Mouse (Mus musculus) regulatory T cell (primary cell): Measurements from ENCODE around the gene Samd5.

Experiments used
- in situ Hi-C: fragments of 300-600 bp; cut with MboI, MseI; formaldehyde crosslinking; loops from one replicate; pipeline ENCODE4 v1.15.1; 2025; ENCODE audit warnings: high pct_unique_total_duplicates

Samd5 gene

DNA sequence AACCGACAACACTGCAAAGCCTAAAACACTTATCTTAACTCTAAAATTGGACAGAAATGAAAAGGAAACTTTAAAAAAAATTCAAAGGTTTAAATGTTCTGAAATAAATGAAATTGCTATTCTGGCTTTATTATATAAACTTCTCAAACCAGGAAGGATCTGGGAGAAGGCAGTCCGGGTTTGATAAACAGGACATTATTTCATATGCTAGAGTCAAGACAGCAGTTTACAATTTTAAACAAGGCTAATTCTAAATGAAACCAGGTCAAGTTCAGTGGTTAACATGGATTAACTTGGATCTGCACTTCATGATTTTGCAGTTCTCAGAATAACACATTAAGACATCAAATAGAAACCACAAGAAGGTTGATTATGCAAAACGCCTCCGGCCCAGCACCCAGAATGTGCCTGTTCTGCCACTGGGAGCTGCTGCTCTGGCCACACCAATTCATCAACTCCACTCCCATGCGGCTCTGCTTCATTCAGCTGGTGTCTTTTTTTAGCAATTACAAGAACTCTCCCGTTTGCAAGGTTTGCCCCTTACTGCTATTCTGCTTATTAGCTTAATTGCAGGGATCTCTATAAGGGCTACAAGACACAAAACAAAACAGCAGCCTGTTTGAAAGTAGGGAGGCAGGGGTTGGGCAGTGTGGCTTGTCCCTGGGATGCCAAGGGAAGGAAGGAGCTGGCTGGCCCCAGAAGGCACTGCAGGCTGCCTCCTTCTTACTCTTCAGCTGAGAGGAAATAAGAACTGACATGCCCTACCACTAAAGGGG lies 24.8 kb downstream of the Samd5 start:
- in situ Hi-C loops, result no loop called here

DNA sequence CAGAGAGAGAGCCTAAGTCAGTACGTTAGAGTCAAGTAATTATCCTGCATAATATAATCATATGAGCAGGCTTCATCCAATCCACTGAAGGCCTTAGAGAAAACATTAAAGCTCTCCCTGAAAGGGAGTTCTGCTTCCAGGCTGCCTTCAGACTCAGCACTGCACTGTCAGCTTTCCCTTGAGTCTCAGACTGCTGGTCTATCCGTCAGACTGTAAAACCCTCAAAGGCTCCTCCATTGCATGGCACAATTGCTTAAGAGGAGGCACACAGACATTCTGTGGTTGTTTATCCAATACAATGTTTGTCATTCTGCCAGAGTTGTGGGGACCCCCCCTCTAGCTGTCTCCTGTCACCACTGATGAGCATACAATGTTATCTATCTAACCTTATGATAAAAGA lies 26.5 kb downstream of the Samd5 start:
- in situ Hi-C loops, result no loop called here

DNA sequence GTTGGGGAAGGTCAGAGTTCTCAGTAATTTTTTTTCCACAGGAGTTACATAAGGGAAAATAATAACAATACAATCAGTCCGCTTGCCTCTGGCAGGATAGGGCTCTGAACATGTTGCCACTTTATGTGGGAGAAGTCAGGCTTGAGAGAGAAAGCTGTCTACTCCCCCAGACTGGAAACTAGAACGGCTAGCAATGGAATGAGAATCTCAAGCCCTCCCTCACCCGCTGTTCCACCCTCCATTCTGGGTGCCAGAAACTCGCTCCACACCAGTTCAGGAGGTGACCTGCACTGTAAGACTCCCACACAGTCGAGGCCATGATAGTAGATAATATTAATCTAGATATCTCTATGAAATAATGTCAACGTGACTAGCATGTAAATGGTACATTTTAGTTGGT lies 27.3 kb downstream of the Samd5 start:
- in situ Hi-C loops, result no loop called here

DNA sequence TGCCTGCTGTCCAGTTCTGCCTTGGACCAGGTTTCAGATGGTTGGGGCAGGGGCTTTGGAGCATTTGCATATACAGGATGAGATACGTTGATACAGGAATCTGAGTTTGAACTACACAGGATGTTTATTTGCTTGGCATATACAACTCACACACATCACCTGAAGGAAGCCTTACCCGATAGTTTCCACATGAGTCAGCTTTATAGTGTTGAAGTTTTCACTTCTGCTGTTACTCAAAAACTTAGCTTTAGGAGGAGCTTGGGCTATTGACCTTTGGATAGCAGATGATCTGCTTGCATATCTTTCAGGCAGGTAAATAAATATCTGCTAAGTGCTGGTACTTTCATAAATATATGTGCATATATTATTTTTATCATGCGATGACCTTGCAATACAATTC lies 28.6 kb downstream of the Samd5 start:
- in situ Hi-C loops, result no loop called here

DNA sequence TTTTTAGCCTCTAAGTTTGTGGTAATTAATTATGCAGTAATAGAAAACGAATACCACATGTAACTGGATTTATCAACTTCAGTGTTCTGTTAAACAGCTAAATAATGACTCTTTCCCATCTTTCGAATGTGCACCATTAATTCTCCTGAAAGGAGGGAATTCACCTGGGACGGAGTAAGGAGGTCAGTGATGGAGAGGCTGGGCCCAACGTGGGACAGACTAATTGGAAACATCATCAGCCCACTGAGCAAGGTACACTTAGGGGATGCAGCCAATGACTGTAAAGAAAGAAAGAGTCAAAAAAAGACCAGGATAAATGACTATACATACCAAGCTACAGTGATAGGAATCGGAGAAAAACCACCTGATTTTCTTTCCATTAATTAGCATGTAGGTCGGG lies 31.5 kb downstream of the Samd5 start:
- in situ Hi-C loops, result no loop called here

DNA sequence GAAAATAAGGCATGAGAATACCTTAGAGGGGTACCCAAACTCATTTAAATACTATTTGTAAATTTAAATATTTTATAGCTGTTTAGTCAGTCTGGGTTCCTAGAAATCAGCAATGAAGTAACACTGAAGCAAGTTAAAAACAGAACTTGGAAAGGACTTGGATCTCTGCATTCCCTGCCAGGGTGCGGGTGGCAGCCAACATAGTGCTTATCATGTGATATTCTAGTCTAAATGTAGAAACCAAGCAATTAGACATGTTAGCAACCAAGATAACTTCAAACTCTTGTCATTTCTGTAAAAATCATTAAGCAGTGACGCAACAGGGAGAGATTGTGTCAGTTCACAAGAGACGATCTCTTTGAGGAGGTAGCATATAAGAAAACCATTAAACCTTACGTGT lies 32.9 kb downstream of the Samd5 start:
- in situ Hi-C loops, result no loop called here

DNA sequence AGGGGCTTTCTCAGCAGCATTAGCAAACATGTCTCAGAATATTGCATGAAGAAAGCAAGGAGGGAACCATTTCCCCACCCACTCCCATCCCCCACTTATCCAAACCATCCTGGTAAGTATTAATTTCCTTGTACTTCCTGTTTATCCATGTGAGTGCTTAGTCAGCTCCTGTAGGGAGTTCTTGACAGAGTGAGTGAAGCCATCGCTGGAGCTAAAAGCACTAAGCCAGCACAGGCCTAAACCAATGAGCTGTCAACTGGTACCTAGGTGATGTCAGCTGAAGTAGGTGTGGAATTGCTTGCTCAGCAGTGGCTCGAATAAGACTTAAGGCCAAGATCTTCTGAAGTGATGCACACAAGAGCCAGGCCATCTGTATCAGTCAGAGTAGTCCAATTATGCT lies 34.3 kb downstream of the Samd5 start:
- in situ Hi-C loops, result no loop called here

DNA sequence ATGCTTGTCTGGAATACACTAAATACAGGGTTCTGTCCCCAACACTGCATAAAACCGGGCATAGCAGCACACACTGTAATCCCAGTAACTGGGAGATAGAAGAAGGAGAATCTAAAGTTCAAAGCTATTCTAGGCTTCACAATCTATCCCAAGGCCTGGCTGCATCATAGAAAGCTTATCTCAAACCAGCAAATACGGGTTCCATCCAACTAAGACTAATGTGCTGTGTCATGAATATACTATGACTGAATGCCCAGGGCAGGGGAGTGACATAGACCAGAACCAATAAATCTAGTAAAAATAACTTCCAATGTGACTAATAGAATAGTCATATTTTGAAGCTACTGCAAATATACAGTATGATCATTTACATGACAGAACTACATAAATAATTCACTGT lies 35.0 kb downstream of the Samd5 start:
- in situ Hi-C loops, result no loop called here

DNA sequence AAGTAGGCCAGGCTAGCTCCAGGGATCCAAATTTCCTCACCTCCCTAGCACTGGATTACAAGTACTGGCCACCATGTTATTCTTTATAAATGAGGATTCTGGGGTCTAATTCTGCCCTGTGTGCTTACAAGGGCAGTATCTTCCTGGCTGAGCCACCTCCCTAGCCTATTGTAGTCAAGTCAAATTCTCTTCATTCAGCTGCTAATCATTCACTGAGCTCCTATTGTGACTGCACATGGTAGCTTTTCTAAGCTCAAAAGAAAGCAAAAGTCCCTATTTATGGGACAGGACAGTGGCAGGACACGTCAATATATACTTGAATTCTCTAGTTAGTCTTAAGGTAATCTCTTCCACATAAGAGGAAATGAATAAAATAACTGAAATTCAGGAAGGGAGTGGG lies 49.7 kb downstream of the Samd5 start:
- in situ Hi-C loops, result no loop called here

DNA sequence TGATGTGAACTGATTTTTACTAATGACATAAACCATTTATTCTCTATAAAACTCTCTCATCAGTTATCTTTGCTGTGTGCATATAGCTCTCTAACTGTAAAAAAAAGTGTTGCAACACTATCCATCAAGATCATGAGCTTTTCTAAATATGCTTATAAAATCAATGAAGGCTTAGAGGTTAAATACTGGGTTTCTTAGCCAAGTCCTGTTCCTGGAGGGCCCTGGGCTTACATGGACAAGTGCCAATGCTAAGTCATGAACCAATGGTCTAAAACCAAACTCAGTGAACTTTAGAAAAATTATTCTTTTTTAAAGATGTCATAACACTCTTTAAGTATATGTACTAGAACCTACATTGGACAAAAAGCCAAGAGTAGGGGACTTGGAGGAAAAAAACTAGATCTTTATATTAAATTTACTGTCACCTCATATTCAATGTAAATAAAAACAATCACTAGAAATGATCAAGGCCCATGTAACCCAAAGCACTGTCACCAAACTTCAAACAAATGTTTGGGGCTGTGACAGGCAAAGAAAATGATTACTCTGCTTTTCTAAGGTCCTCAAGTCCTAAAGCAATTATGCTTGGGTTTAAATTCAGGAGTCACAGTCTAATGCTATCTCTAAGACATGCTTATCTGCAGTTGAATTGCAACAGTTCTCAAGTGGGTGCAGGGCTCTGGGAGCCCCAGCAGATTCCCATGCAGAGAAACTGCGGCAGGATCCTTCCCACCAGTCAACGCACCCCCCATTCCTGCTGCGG lies 52.9 kb downstream of the Samd5 start:
- in situ Hi-C loops, result no loop called here

DNA sequence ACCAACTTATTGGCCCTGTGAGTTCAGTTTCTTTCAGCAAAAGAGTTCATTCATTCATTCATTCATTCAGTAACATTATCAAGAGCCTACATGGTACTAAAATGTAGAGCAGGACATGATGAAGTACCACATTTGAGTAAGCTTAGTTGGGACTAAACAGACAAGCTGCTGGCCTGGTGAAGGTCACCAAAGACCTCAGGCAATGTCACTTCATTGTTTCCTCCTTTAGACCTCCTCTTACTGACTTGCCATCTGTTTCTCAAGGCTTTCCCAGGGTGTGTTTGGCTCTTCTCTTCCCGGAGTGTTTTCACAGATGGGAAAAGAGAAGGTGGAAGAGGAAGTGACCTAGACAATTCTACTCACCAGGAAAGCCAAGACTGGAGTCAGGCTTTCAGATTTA lies 54.0 kb downstream of the Samd5 start:
- in situ Hi-C loops, result no loop called here

DNA sequence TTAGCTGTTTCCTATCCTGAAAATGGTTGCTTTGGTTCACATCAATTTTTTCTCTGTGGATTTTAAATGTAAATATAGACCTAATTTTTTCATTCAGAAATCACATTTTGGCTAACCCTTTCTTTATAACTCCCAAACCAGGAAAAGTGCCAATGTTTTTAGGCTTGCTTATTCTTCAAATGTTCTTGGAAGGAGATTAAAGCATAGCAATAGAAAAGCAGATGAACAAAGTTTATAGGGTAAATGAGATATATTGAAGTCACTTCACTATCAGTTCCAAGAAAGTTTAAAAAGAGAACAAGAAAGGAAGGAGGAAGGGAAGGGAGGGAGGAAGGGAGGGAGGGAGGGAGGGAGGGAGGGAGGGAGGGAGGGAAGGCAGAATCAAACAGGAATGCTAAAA lies 60.0 kb downstream of the Samd5 start:
- in situ Hi-C loops, result no loop called here

DNA sequence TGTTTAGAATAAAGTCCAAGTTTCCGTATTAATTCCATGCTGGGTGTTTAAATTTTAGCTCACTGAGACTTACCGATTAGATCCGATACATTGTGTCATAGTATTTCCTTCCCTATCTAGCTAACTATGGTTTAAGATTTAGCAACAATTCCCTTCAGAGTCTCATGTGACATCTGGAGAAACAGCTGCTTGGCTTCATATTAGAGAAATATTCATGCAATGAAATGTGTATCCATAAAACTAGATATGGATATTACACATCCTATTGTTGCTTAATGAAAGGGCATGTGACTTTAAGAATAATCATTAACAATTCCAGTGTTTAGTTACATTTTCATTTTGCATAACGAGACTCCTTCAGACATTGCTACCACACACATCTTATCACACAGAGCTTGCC lies 66.2 kb downstream of the Samd5 start:
- in situ Hi-C loops, result no loop called here

DNA sequence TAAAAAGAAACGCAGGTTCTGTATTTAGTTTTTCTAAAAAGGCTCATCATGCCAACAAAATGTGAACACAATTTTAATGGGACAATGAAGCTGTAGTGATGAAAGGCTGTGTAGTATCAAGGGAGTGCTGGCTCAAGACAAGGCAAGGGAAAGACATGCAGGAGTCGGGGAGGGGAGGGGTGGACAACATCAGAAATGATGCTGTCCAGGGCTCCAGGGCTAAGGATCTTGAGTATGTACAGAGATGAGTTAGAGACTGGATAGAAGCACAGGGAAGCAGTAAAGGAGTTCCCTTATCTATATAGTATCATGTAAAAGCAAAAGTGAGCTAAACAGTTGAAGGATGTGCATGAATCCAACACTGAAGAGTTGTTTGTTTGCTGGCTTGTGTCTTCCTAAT lies 67.9 kb downstream of the Samd5 start:
- in situ Hi-C loops, result no loop called here

DNA sequence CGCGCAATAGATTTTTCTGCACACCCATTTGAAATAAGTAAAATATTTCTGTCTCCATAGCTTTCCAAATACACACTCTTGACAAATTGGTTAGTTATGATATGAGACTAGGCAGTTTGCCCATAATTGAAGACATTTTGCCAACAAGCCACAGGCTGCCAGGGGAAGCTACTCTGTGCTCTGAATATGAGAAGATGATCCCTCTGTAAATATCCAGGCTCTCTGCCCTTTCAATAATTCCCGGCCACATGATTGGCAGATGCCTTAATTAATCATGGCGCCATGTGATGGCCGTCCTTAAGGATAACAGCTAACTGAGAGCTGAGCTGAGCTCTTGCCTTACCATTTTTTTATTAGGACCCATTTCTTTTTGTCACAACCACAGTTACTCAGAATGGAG lies 69.4 kb downstream of the Samd5 start:
- in situ Hi-C loops, result no loop called here

DNA sequence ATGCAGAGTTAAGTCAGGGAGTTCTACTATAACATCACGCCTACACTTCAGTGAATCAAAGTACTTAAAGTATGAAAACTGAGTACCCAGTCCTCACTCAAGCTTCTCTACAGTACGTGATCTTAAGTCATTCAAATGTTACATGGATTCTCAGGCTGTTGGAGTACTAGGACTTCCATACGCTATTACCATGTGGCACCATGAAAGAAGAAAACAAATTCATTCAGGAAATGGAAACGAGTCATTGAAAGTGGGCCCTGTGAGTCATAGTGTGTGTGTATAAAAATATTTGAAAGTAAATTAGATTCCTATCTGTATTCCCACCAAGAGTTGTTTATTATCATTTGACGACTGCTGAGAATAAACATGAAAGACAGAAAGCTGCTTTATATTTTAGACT lies 71.7 kb downstream of the Samd5 start:
- in situ Hi-C loops, result no loop called here

DNA sequence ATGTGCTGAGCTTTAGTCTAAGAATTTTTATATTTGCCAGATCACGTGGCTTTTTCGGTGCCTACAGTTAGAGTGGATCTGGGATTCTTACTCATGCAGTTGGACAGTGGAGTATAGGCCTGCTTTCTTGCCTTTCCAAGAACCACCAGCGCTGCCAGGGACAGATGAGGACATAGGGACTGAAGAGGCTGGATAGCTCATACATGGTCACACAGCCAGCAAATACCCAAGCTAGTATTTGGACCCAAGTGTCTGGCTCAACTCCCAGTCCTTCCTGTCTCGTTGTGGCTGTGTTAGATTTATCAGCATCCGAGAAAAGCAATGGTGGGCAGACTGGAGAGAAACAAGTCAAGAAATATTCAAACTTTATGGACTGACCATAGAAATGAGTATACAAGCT lies 72.2 kb downstream of the Samd5 start:
- in situ Hi-C loops, result no loop called here

DNA sequence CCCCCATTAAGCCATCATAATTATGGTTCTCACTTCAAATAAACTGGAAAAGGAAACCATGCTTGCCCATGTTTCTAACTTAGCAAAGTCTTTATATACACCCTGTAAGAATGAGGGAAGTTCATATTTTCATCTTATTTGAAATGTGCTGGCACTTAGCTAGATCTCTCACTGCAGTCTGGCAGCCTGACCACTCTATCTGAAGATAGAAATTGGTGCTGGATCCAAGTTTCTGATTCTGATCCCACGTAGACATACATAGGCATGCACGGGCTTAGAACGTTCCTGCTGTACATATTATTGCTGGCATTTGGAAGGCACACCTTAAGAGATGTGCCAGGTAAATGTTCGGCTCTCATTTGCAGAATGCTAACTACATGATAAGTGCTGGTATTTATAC lies 72.6 kb downstream of the Samd5 start:
- in situ Hi-C loops, result no loop called here

DNA sequence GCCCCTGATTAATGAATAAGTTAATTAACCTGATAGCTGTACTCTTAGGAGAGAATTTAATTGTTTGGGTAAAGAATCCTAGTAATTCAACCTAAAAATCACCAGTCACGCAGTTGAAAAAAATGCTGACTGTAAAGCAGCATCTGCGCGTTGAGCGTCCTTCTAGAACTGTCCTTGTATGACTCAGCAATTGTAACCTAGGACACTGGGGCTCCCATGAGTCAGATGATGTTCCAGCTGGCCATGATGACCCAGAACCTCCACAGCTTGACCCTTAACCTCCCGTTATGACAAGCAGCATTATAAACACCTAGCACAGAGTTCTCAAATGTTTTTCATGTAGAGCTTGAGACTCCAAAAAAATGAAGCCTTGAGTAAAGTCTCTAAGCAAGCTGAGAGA lies 78.8 kb downstream of the Samd5 start:
- in situ Hi-C loops, result no loop called here

DNA sequence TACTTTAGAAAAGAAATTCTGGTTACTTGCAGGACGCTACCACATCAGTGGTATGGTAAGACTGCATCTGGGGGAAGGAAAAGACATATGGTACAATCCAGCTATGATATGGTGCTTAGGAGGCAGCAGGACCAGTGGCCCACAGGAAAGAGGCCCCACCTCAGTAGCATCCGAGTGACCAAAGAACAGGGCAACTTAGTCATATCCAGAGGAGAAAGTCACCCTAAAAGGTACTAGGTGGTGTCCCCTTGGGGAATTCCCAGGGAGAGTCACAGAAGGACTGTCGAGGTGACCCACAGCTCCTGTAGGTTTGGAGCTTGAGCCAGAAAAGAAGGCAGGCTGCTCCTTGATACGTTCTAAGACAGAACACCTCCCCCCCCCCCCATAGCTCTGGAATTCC lies 80.3 kb downstream of the Samd5 start:
- in situ Hi-C loops, result no loop called here

DNA sequence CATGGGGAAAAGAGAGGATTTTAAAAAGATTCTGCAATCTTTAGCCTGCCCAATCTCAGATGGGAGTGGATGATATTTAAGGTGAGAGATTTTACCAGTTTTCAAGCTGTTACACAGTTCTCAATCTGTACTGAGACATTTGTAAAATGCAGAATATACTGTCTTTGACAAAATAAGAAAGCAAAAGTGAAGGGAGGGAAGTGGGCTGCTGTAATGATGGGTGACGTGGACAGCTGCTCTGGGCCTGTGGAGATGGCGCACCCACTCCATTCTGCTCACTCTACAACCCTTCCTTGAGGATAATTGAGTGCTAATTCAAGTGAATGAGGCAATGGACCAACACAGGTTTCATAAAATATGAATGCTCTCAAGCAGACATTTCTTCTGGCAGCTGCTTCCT lies 84.4 kb downstream of the Samd5 start:
- in situ Hi-C loops, result no loop called here

DNA sequence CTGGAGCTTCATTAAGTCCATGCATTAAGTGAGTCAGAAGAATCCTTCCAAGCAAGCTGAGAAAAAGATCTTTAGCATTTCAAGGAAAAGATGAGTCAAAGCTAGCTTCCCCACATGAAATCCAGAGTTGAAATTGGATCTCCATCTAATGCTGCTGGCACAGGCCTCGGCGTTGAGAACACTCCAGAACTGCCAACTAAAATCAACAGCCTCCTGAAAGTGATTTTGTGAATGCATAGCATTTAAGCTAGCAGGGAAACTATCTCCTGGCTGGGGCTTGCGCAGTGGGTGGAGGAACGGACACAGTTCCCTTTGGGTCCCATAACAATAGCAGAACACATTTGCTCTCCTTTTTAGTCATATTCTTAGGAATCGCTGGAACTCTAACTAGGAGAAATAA lies 88.7 kb downstream of the Samd5 start:
- in situ Hi-C loops, result no loop called here

DNA sequence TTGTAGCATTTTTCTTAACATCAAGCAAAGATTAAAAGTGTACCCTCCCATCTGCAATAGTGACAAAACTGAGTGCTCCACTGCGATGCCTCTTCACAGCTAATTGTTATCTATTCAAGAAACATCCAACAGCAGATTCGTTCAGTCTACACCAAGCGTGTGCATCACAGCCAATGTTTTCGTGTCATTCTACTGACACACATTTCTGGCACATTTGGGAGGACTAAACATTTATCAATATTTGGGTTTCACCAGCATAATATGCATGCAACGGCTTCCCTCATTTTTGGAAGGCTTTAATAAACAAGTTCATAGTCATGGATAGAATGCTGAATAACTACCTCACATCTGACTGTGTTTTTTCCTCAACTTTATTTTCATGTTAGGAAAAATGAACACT lies 95.6 kb downstream of the Samd5 start:
- in situ Hi-C loops, result no loop called here

DNA sequence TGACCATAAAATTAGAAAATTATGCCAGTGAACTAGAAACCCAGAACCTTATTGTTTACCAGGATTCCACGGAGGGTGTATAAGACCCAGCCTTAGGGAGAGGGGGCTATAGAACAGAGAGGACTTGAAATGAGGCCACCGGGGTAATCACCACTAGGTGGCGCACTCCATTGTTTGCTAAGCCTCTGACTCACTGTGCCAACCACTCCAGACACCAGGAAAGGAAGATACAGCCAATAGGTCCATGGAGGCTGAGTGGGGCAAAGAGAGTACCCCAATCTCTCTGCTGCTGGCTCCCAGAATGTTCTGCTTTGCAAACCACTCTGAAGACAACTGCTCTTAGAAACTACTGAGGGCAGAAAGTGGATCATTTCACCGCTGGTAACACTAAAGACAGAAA lies 99.4 kb downstream of the Samd5 start:
- in situ Hi-C loops, result no loop called here
